Mouse (Mus musculus) erythroblast, adult 5-6 weeks (primary cell): Measurements from ENCODE around the gene Mmd2. TPM values are rescaled to one million over a fixed set of nuclear protein-coding genes. Genes with fewer than 3 reads are reported as not detected.

ENCODE experiments used
- ATAC-seq: replicated peaks from 2 replicates; pipeline ENCODE4 v1.8.0; 2016; ENCODE audit warnings: moderate number of reproducible peaks, mild to moderate bottlenecking, moderate TSS enrichment, inconsistent platforms; ENCODE audit not compliant: poor library complexity, low FRiP score, severe bottlenecking
- total RNA-seq, 2 experiments: library from RNA; stranded (forward) in 1 of 2; stranded (reverse) in 1 of 2; fragments of 150-400 nt in 1 of 2; fragments of 200-764, 138-1000 nt in 1 of 2; gene quantifications; 2 replicates each; pipeline versions ENCODE4 v1.2.3 to v1.2.4; 2015 to 2017; ENCODE audit warnings: low replicate concordance in 2 of 2

The Mmd2 gene
- total RNA-seq (2015; ENCODE audit: low replicate concordance) = not detected in 2 replicates
- not detected in 2 replicates for total RNA-seq (2017; ENCODE audit: low replicate concordance)

GRCm38 (mm10) chr5:142608259-142608988, at the start of gene Mmd2:
Mmd2 (minus strand) TSS chr5:142608800.
- no peak for ATAC-seq

GRCm38 (mm10) chr5:142652266-142652665, 43.7 kb upstream of the Mmd2 start:
- ATAC-seq = peak; percentile 61

DNA sequence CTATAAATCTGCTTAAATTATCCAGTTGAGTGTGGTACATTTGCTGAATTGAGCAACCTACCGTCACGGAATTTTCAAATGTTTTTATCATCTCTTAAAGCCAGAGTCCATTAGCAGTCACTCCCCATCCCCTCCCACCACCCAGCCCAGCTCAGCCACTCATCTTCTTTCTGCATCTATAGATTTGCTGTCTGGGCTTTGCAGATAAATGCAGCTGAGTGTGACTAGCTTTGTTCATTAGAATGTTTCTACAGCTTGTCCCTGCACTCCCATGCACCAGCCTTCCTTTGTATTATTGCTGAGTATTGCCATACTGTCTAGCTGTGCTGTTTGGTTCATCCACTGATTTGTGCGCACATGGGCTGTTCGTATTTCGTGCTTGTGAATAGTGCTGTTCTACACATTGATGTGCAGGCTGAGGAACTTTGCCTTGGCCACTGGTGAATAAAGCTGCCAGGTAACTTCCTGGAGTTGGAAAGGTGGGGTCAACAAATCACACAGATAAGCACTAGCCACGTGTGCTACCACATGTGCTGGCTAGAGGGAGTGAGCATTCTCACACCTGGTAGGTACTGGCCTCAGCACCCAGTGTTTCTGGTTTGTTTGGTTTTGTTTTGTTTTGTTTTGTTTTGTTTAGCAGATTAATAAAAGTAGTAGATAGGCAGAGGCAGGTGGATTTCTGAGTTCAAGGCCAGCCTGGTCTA, 42.3 kb upstream of the Mmd2 start:
- peak; percentile 81 for ATAC-seq

- ATAC-seq = 0 out of 2 replicates have a peak, but pooled peaks have one; percentile 8
These were observed 41.8 kb upstream of the Mmd2 start for GRCm38 (mm10) chr5:142650390-142650789.

- peak; percentile 10; the same call in 1 of the 2 replicates for ATAC-seq
These were observed 41.0 kb upstream of the Mmd2 start for GRCm38 (mm10) chr5:142649460-142650050.

DNA sequence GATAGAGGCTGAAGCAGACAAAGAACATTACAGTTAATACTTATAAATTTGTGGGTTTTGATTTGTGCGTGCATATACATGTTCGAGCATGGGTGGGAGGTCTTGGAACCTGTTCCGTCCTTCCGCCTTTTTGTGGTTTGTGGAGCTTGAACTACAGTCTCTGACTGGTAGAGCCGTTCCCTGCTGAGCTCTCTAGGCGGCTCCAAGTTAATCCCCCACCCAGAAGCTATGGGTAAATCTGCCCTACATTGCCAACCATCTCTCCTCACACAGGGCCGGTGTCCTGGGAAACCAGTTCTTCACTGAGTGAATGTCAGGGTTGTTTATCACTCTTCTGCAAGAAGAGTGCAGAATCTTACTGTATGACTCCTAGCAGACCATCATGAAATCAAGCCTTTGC, 39.6 kb upstream of the Mmd2 start:
- no peak for ATAC-seq

- ATAC-seq = no peak
These were observed 32.9 kb upstream of the Mmd2 start for GRCm38 (mm10) chr5:142641331-142642051.

- no peak for ATAC-seq
These were observed 31.5 kb upstream of the Mmd2 start for GRCm38 (mm10) chr5:142640088-142640487.

DNA sequence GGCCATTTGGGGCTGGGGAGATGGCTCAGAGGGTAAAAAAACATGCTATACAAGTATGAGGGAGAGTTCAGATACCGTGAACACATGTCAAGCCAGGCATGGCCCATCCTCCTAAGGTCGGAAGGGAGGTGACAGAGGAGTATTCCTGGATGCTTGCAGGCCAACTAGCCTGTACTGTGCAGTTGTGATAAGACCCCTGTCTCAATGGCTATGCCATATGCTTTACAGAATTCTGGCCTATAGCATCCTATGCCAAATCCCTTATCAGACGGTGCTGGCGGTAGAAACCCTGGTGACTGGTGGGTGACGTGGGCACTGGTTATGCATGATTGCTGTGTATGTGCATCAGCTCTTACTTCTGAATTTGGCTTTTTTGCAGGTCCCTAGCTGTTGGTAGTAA, 29.2 kb upstream of the Mmd2 start:
- ATAC-seq = peak; percentile 95

DNA sequence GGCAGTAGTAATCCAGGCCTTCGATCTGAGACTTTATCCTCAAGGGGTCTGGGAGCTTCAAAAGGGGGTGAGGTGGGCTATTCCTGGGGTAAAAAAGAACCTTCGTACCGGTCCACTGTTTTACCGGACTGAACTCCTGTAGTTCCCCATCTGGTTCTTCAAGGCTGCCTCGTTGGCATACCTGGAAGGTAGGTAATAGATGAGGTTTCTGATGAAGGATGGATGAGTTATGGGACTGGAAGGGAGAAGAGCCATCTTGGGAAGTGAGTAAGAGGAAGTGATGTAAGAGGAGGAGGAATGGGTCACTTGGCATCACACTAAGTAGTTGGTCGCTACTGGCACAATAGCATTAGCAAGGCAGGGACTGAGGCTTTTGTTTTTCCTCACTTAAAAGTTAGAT, 21.6 kb upstream of the Mmd2 start:
- peak; percentile 32; the same call in 1 of the 2 replicates for ATAC-seq

DNA sequence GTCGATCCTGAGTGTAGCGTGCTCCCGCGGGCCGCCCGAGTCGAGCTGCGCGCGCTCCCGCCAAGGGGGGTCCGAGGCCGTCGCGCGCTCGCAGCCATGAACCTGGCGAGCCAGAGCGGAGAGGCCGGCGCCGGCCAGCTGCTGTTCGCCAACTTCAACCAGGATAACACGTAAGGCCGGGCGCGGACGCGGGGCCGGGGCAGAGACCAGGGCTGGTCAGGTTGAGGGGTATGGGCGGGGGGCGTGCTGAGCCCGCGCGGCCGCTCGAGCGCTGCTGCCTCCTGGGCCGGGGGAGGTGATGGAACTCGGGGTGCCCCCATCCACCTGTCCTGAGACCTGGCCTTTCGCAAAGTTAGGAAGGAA, 21.0 kb upstream of the Mmd2 start:
- no peak for ATAC-seq

- ATAC-seq = peak; percentile 95
These were observed 20.4 kb upstream of the Mmd2 start for GRCm38 (mm10) chr5:142628726-142629662.

GRCm38 (mm10) chr5:142627398-142627797, 18.8 kb upstream of the Mmd2 start, which contains the start of gene Wipi2:
Wipi2 (plus strand) TSS chr5:142627698.
- ATAC-seq = no peak

- no peak for ATAC-seq
These were observed 14.5 kb upstream of the Mmd2 start for GRCm38 (mm10) chr5:142623080-142623479.

DNA sequence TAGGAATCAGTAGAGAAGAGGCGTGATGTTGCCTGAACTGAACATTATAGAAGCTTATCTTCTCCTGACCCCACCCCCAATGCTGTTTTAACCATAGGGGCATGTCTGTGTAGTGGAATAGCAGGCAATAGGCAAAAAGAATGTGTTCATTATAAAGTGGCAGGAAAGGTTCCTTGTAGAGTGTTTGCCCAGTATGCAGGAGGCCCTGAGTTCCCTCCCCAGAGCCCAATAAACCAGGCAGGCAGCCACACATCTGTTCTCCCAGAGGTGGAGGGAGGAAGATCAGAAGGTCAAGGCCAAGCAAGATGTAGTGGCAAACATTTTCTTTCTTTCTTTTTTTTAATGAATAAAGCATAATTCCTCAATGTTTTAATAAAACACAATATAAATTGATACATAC, 13.5 kb upstream of the Mmd2 start:
- ATAC-seq = no peak

- no peak for ATAC-seq
These were observed 12.8 kb upstream of the Mmd2 start for GRCm38 (mm10) chr5:142621421-142621820.

DNA sequence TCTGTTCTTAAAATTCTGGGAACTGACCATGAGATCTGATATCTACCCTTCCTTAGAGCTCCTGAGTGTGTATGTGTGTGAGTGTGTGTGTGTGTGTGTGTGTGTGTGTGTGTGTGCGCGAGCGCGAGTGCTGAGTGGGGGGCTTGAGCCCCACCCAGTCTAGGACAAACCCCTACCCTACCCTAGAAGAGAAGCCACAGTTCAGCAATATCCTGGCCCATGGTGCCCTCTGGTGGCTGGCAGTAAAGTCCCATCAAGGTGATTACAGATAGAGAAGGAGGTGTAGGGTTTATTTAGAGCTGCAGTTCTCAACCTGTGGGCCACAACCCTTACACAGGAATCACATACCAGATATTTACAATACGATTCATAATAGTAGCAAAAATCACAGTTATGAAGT, 11.3 kb upstream of the Mmd2 start:
- no peak for ATAC-seq

- no peak for ATAC-seq
These were observed 7.7 kb upstream of the Mmd2 start for GRCm38 (mm10) chr5:142616326-142616725.

GRCm38 (mm10) chr5:142615638-142616037, 7.0 kb upstream of the Mmd2 start:
- ATAC-seq = no peak
